Mouse (Mus musculus) E14TG2a.4 (cell line): ENCODE data around the gene Pde4a.

Experiments
- CTCF ChIP-seq: conservative IDR thresholded peaks from 2 replicates; pipeline ENCODE4 v1.5.1; 2014; ENCODE audit warnings: low read length
- NANOG ChIP-seq: IDR thresholded peaks from 2 replicates; pipeline ENCODE4 v1.6.1; 2014; ENCODE audit warnings: borderline replicate concordance, low read length, mixed read lengths
- POU5F1 ChIP-seq: IDR thresholded peaks from 2 replicates; pipeline ENCODE4 v1.6.1; 2014; ENCODE audit warnings: low read length, borderline replicate concordance

DNA sequence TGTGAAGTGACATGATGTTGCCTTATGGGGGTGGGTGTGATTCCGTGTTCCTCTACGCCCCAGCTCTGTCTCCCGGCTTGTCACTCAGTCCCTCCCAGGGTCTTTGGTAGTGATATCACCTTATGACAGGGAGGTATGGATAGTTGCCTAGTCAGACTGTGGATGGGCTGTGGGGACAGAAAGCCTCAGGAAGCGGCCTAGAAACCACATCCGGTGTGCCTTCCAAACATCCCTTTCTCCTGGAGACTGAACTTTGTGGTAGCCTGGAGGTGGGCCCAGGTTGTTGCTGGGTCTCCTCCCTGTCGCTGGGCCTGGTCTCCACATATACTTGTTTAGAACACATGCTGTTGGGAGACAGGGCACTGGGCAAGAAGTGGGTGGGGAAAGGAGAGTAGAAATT is 17.9 kb downstream of the Pde4a start:
- TF ChIP-seq CTCF (no peak), NANOG (no peak), POU5F1 (no peak)
